In the genomic region with DNA sequence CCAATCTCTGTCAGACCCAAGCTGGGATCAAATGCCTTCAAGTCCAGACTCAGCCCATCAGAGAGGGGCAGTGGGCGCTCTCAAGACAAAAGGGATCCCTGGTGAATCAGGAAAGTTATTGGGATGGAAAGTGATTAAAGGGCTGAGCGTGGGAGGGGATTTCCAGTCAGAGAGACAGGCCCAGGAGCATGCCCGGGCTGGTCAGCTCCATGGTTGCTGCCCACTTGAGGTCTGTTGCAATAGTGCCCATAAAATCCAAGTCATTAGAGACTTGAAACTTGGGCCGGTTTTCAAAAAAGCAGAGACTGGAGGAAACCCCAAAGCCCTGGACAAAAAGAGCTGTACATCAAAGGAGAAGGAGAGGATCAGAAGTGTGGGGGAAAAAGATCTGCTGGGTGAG, we compare ENCODE assay signal across 24 mouse cellular contexts. TPM values are rescaled to one million over a fixed set of nuclear protein-coding genes. Genes with fewer than 3 reads are reported as not detected.
DNase-seq lines count a peak whose midpoint lies in the region; ATAC-seq and TF ChIP-seq lines count a peak whose summit lies in the region.
"Had no signal": no experiment of that assay in that cellular context is flagged by ENCODE, and none has a peak within 500 bp of the region (broad histone marks: within the 10 kb centered on the region; RNA-seq: fewer than 3 reads in every experiment).

No protein-coding gene starts in this region.

- H3K4me2 ChIP-seq in kidney, embryonic 15.5 days = no peak overlapping the region
- peak overlapping the region; percentile 52 for H3K4me2 ChIP-seq in CH12.LX (ENCODE audit: insufficient read depth, low read depth, poor library complexity, severe bottlenecking)
- peak overlapping the region; percentile 51 for H3K4me2 ChIP-seq in myocyte (ENCODE audit: low read depth)
- H3K4me2 ChIP-seq: heart, embryonic 15.5 days had no signal

- no peaks in the 10 kb centered on the region for H3K36me3 ChIP-seq in kidney, embryonic 15.5 days
- H3K36me3 ChIP-seq in CH12.LX (replicated peaks in 1 of 2; ENCODE audit: control insufficient read depth in 1 of 2, insufficient read depth in 1 of 2, low read length in 1 of 2) = no peaks in the 10 kb centered on the region
- no peaks in the 10 kb centered on the region for H3K36me3 ChIP-seq in myocyte (ENCODE audit: control insufficient read depth, insufficient read depth)
- H3K36me3 ChIP-seq: G1E; heart, embryonic 15.5 days; midbrain, embryonic 10.5 days had no signal

- H3K27me3 ChIP-seq in kidney, embryonic 15.5 days = no peaks in the 10 kb centered on the region
- H3K27me3 ChIP-seq in CH12.LX (replicated peaks) (peaks cover 4% of the 10 kb centered on the region), myocyte (ENCODE audit: control insufficient read depth, insufficient read depth, insufficient read length) (no peaks in the 10 kb centered on the region)
- no peaks in the 10 kb centered on the region for H3K27me3 ChIP-seq in cerebellum, adult 2 months (ENCODE audit: control insufficient read depth, insufficient read depth, low read length)
- H3K27me3 ChIP-seq: heart, embryonic 15.5 days had no signal

- no peak overlapping the region for H3ac ChIP-seq in myocyte (ENCODE audit: control insufficient read depth, insufficient read length)

- in situ Hi-C loops in CH12.LX (cut with MboI; ENCODE audit: low pct_ligation_motif_present, low pct_unique_long_range_greater_than_20kb, low sequenced_read_pairs) = loop anchor here (5.0 to 10.0 kb wide), 2 partner anchors 37 to 375 kb away; partner anchors contain the start of genes Csrp1 and Kif21b

- 0 out of 2 replicates have a peak, but pooled peaks have one; percentile 27 for ATAC-seq in kidney, embryonic 15.5 days (replicated peaks; ENCODE audit: low FRiP score)
- ATAC-seq: forebrain, embryonic 16.5 days; hindbrain, postnatal 0 days; intestine, postnatal 0 days had no signal

- TF ChIP-seq POLR2A in CH12.LX (IDR thresholded peaks at IDR 0.05; ENCODE audit: low read depth, low read length) = no peak
- TF ChIP-seq POLR2A in myocyte (IDR thresholded peaks at IDR 0.05; ENCODE audit: insufficient read length, low read depth) = peak; percentile 5
- no peak for TF ChIP-seq POLR2A in cerebellum, adult 2 months (IDR thresholded peaks at IDR 0.05; ENCODE audit: borderline replicate concordance, insufficient read depth, low read length)

- H3K27ac ChIP-seq in kidney, embryonic 15.5 days = peak overlapping the region; percentile 57
- no peak overlapping the region; the same call in 1 of the 2 replicates for H3K27ac ChIP-seq in CH12.LX (ENCODE audit: insufficient read depth, low read depth)
- no peak overlapping the region for H3K27ac ChIP-seq in cerebellum, adult 2 months (ENCODE audit: insufficient read depth, low read length)
- H3K27ac ChIP-seq: heart, embryonic 15.5 days; hindbrain, postnatal 0 days; liver, embryonic 14.5 days; macrophage; midbrain, embryonic 10.5 days had no signal

- peak; percentile 14; the same call in 1 of the 2 replicates for TF ChIP-seq EP300 in CH12.LX (IDR thresholded peaks at IDR 0.05; ENCODE audit: low read length)

- no peak for DNase-seq in kidney, postnatal 4 days
- DNase-seq in CH12.LX (ENCODE audit: extremely low read depth) = no peak
- peak; percentile 64 for DNase-seq in adipocyte (ENCODE audit: low spot score)
- no peak for DNase-seq in layer of hippocampus, postnatal 10 days (ENCODE audit: low spot score in 2 of 2)
- DNase-seq in cerebellum, postnatal 10 days = no peak
- no peak for DNase-seq in cerebellum, adult 2 months
- DNase-seq: adrenal gland, adult 2 months; cerebellum, postnatal 25 days; gastrocnemius, postnatal 25 days; retina, postnatal 1 day; right cerebral cortex, postnatal 4 days had no signal

- H3K4me1 ChIP-seq in kidney, embryonic 15.5 days = peaks cover 22% of the 10 kb centered on the region
- H3K4me1 ChIP-seq in CH12.LX (ENCODE audit: control insufficient read depth in 1 of 2, insufficient read depth in 2 of 2) = peaks cover 29 to 68% of the 10 kb centered on the region in 2 experiments
- no peaks in the 10 kb centered on the region for H3K4me1 ChIP-seq in cerebellum, adult 2 months (ENCODE audit: control insufficient read depth, insufficient read depth, low read length)

- no peak for TF ChIP-seq RAD21 in CH12.LX (IDR thresholded peaks at IDR 0.05; ENCODE audit: low read depth, low read length)

- TF ChIP-seq CTCF in CH12.LX (conservative IDR thresholded peaks at IDR 0.05 in 1 of 2, IDR thresholded peaks at IDR 0.05 in 1 of 2; ENCODE audit: low read depth in 2 of 2, low read length in 2 of 2) = no peak
- TF ChIP-seq CTCF in cerebellum, adult 2 months (IDR thresholded peaks at IDR 0.05; ENCODE audit: borderline replicate concordance, insufficient read depth, low read depth, low read length) = no peak

- H3K9me3 ChIP-seq in kidney, embryonic 15.5 days (replicated peaks) = no peaks in the 10 kb centered on the region
- no peaks in the 10 kb centered on the region for H3K9me3 ChIP-seq in CH12.LX (replicated peaks; ENCODE audit: low read length)
- H3K9me3 ChIP-seq: G1E; heart, embryonic 15.5 days; midbrain, embryonic 10.5 days had no signal

- dilution Hi-C loops in CH12.LX (cut with MboI; ENCODE audit: extremely low pct_ligation_motif_present, extremely low pct_unique_long_range_greater_than_20kb, low sequenced_read_pairs) = no loop called here

- no peak overlapping the region for H3K4me3 ChIP-seq in kidney, embryonic 15.5 days (replicated peaks)
- H3K4me3 ChIP-seq in CH12.LX (replicated peaks in 1 of 3; ENCODE audit: low read depth in 2 of 3, low read length in 2 of 3, poor library complexity in 1 of 3) (no peak overlapping the region), myocyte (no peak overlapping the region)
- H3K4me3 ChIP-seq in cerebellum, adult 2 months (replicated peaks; ENCODE audit: insufficient read depth, low read depth, low read length) = no peak overlapping the region
- H3K4me3 ChIP-seq: erythroblast, embryonic 14.5 days; heart, embryonic 15.5 days; midbrain, embryonic 10.5 days had no signal

- 32% methylated on average over 4 of the region's 4 CpGs for WGBS in kidney, embryonic 15.5 days
- WGBS in cerebellum, adult 2 months = 55% methylated on average over 4 of the region's 4 CpGs

- H3K79me2 ChIP-seq in CH12.LX (replicated peaks; ENCODE audit: control insufficient read depth, extremely low read depth, insufficient read depth, poor library complexity, severe bottlenecking) = no peaks in the 10 kb centered on the region
- no peaks in the 10 kb centered on the region for H3K79me2 ChIP-seq in myocyte (ENCODE audit: control insufficient read depth, insufficient read depth)

- H3K9ac ChIP-seq in kidney, embryonic 15.5 days = no peak overlapping the region
- H3K9ac ChIP-seq in CH12.LX (ENCODE audit: insufficient read depth, low read depth) = peak overlapping the region; percentile 41; the same call in 1 of the 2 replicates
- H3K9ac ChIP-seq: heart, embryonic 15.5 days; liver, embryonic 14.5 days had no signal

TF ChIP-seq in CH12.LX, 34 proteins besides CTCF, POLR2A, EP300 and RAD21 (continues in another document):
- TF ChIP-seq JUND (conservative IDR thresholded peaks at IDR 0.05; ENCODE audit: low read depth, low read length) (no peak), ZC3H11A (IDR thresholded peaks at IDR 0.05; ENCODE audit: low read depth, low read length) (no peak), MAX (IDR thresholded peaks at IDR 0.05; ENCODE audit: low read length) (no peak), NRF1 (IDR thresholded peaks at IDR 0.05; ENCODE audit: low read depth, low read length) (peak; percentile 64), CHD1 (IDR thresholded peaks at IDR 0.05; ENCODE audit: low read depth, low read length) (peak; percentile 68; the same call in 1 of the 2 replicates)

TF ChIP-seq in myocyte, 11 proteins besides CTCF, POLR2A, EP300 and RAD21:
- no peak for TF ChIP-seq TCF3 (IDR thresholded peaks at IDR 0.05; ENCODE audit: insufficient read length, low read depth)
- TF ChIP-seq CEBPB (IDR thresholded peaks at IDR 0.05; ENCODE audit: insufficient read depth, poor library complexity, severe bottlenecking) = peak; percentile 90
TF ChIP-seq in myocyte: peak in this region for 1.

RNA-seq across cellular contexts. Expression of gene Phlda3, which starts 6.2 kb away (rescaled TPM):
- polyA plus RNA-seq in kidney, embryonic 15.5 days (2015; fragmentation: Nextera tagmentation; extraction: Ambion mirVana) = 79.5 and 86.2 TPM in 2 replicates
- total RNA-seq in CH12.LX (2012; rRNA removed) (76.8 and 98.1 TPM in 2 replicates), CH12.LX (2014; rRNA removed) (45.6 and 49.5 TPM in 2 replicates)
- polyA plus RNA-seq in CH12.LX (2012; ENCODE audit: insufficient read length, low read depth) (34.9 and 37.5 TPM in 2 replicates), myocyte (2012; fragmentation: generic; extraction: Trizol) (317 TPM)
- 10 to 100 TPM; 12.3 to 12.7 TPM for total RNA-seq in layer of hippocampus, postnatal 10 days (2021)
- 72.7 and 93.0 TPM in 2 replicates for polyA plus RNA-seq in cerebellum, adult 2 months (2012; rRNA removed)
- total RNA-seq: hematopoietic stem cell, adult 5-6 weeks had no signal

RNA-seq across cellular contexts. Expression of gene Tnni1, which starts 19.5 kb away (rescaled TPM):
- polyA plus RNA-seq in kidney, embryonic 15.5 days (2015; fragmentation: Nextera tagmentation; extraction: Ambion mirVana) = 36.1 and 56.2 TPM in 2 replicates
- 1.5 and 1.6 TPM in 2 replicates for total RNA-seq in CH12.LX (2012; rRNA removed)
- 5.5 and 6.9 TPM in 2 replicates for total RNA-seq in CH12.LX (2014; rRNA removed)
- polyA plus RNA-seq in CH12.LX (2012; ENCODE audit: insufficient read length, low read depth) = 3.5 and 4.2 TPM in 2 replicates
- 3,569 TPM for polyA plus RNA-seq in myocyte (2012; fragmentation: generic; extraction: Trizol)
- not detected for total RNA-seq in layer of hippocampus, postnatal 10 days (2021)
- 22.1 and 25.9 TPM in 2 replicates for polyA plus RNA-seq in cerebellum, adult 2 months (2012; rRNA removed)
- total RNA-seq: adrenal gland, adult 2 months; hematopoietic stem cell, adult 5-6 weeks; midbrain, postnatal 0 days had no signal
- polyA plus RNA-seq: erythroblast, embryonic 14.5 days; forebrain, embryonic 16.5 days; macrophage had no signal

RNA-seq across cellular contexts. Expression of gene Csrp1, which starts 39.8 kb away (rescaled TPM):
- polyA plus RNA-seq in kidney, embryonic 15.5 days (2015; fragmentation: Nextera tagmentation; extraction: Ambion mirVana) = 119 and 137 TPM in 2 replicates
- total RNA-seq in CH12.LX (2012; rRNA removed) = 50.7 and 54.3 TPM in 2 replicates
- 44.7 and 49.4 TPM in 2 replicates for total RNA-seq in CH12.LX (2014; rRNA removed)
- polyA plus RNA-seq in CH12.LX (2012; ENCODE audit: insufficient read length, low read depth) = 45.9 and 52.5 TPM in 2 replicates
- 219 TPM for polyA plus RNA-seq in myocyte (2012; fragmentation: generic; extraction: Trizol)
- total RNA-seq in layer of hippocampus, postnatal 10 days (2021) = 10 to 100 TPM; 82.2 to 91.4 TPM
- 364 and 434 TPM in 2 replicates for polyA plus RNA-seq in cerebellum, adult 2 months (2012; rRNA removed)

RNA-seq across cellular contexts. Expression of gene Lad1, which starts 58.7 kb away (rescaled TPM):
- polyA plus RNA-seq in kidney, embryonic 15.5 days (2015; fragmentation: Nextera tagmentation; extraction: Ambion mirVana) = 21.7 and 22.1 TPM in 2 replicates
- 0.13 TPM in 1 of 2 replicates, not detected in the other for total RNA-seq in CH12.LX (2012; rRNA removed)
- 0.24 TPM in 1 of 2 replicates, not detected in the other for total RNA-seq in CH12.LX (2014; rRNA removed)
- polyA plus RNA-seq in CH12.LX (2012; ENCODE audit: insufficient read length, low read depth) = 0.17 and 0.25 TPM in 2 replicates
- 0.46 TPM for polyA plus RNA-seq in myocyte (2012; fragmentation: generic; extraction: Trizol)
- 1 to 10 TPM in 1 of 2 experiments, under 1 TPM in 1; 0.64 to 1.1 TPM for total RNA-seq in layer of hippocampus, postnatal 10 days (2021)
- 0.76 and 1.2 TPM in 2 replicates for polyA plus RNA-seq in cerebellum, adult 2 months (2012; rRNA removed)
- total RNA-seq: gastrocnemius, postnatal 25 days; hematopoietic stem cell, adult 5-6 weeks had no signal
- polyA plus RNA-seq: erythroblast, embryonic 14.5 days; G1E had no signal

Comparison
In these comparisons a context has a peak if more than half of its experiments do, and no peak if none do; other contexts are left out.
1. RNA of gene Tnni1, which starts 19.5 kb away (polyA plus RNA-seq): 3,569 TPM in myocyte (single experiment); 36.1 to 56.2 TPM in kidney, embryonic 15.5 days, 22.1 to 25.9 TPM in cerebellum, adult 2 months and 3.5 to 4.2 TPM in CH12.LX; every median in the first group is over 10 times any median in the second.